Mouse (Mus musculus) limb, embryonic 12.5 days (tissue): ENCODE results near the gene Mpzl3. TPM values are rescaled to one million over a fixed set of nuclear protein-coding genes. Genes with fewer than 3 reads are reported as not detected.

Source experiments
- ATAC-seq: fragments of 200-750 bp; cut with Nextera tagmentation; 2 replicates; pipeline ENCODE4 v1.8.0; 2017; ENCODE audit warnings: low read depth, moderate TSS enrichment; ENCODE audit not compliant: insufficient number of reproducible peaks, insufficient read depth, low FRiP score, low TSS enrichment
- H3K27ac ChIP-seq: fragments of 300-500 bp; sonication (generic); 2 replicates; pipeline ENCODE4 v1.5.1; 2016; ENCODE audit warnings: mild to moderate bottlenecking, moderate library complexity
- H3K27me3 ChIP-seq: fragments of 300-500 bp; sonication (generic); 2 replicates; pipeline ENCODE4 v1.6.1; 2016; ENCODE audit warnings: mild to moderate bottlenecking, moderate library complexity
- H3K36me3 ChIP-seq: fragments of 300-500 bp; sonication (generic); 2 replicates; pipeline ENCODE4 v1.6.1; 2016; ENCODE audit warnings: mild to moderate bottlenecking, moderate library complexity
- H3K4me1 ChIP-seq: fragments of 300-500 bp; sonication (generic); replicated peaks from 2 replicates; pipeline ENCODE4 v1.6.1; 2016
- H3K4me2 ChIP-seq: fragments of 300-500 bp; sonication (generic); 2 replicates; pipeline ENCODE4 v1.6.1; 2016; ENCODE audit warnings: mild to moderate bottlenecking, moderate library complexity
- H3K4me3 ChIP-seq: fragments of 300-500 bp; sonication (generic); replicated peaks from 2 replicates; pipeline ENCODE4 v1.5.1; 2016; ENCODE audit warnings: mild to moderate bottlenecking
- H3K9ac ChIP-seq: fragments of 300-500 bp; sonication (generic); replicated peaks from 2 replicates; pipeline ENCODE4 v1.6.1; 2016; ENCODE audit warnings: mild to moderate bottlenecking, moderate library complexity
- H3K9me3 ChIP-seq: fragments of 300-500 bp; sonication (generic); 2 replicates; pipeline ENCODE4 v1.6.1; 2016; ENCODE audit warnings: mild to moderate bottlenecking, moderate library complexity
- WGBS: fragments of 180-500 bp; shearing (Covaris S2); methylation state at CpG from one replicate; pipeline ENCODE4 v1.1.7; 2016; 5-methylcytosine and 5-hydroxymethylcytosine counted together
- polyA plus RNA-seq: library from polyadenylated mRNA; unstranded; fragments of >200 nt; fragmentation: Nextera tagmentation; extraction: Ambion mirVana; gene quantifications from 2 replicates; pipeline ENCODE4 v1.2.1, GENCODE M21; 2016

Gene Mpzl3
- 2.3 and 2.5 TPM in 2 replicates for polyA plus RNA-seq

DNA sequence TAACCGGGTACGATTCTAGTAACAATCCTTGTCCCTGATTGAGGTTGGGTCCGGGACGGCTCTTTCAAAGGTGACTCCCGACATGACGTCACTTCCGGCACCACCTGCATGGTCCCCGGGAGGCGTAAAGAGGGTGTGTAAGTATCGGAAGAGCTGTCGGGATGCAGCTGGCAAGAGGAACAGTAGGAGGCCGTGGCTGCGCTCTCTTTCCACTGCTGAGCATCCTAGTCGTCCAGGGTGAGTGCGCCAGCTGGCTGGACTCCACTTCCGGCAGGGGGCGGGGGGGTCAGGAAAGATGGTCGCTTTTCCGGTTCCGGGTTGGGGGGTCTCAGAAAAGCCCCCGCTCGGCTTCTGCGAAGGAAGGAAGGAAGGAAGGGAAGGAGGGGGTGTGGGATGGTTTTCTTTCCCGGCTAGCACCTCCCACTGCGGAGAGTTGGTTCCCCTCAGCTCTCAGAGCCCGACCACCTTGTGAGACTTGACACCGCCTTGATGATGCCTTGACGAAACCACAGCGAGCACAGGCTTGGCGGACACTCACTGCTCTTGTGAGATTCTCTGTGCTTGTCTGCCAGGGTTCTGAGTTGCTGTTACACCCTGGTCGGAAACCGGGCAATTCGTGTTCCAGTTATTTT lies at the start of gene Mpzl3:
TSS of gene Mpzl3 (plus strand) at position 105 of the 632 bp plus-strand sequence.
- H3K27me3 ChIP-seq: peaks cover 7% of the 10 kb centered on the region
- ATAC-seq: peak; percentile 96

GRCm38 (mm10) chr9:45007404-45007803 lies 47.6 kb upstream of the Mpzl3 start:
- peaks cover 19% of the 10 kb centered on the region for H3K27me3 ChIP-seq

More for the DNA sequence above, at the start of gene Mpzl3:
- peak within 1 kb of the TSS; percentile 65 for H3K4me3 ChIP-seq
- H3K36me3 ChIP-seq: 0 out of 2 replicates have a peak, but pooled peaks cover 3% of the 10 kb centered on the region
- H3K4me2 ChIP-seq: peak within 1 kb of the TSS; percentile 51
- WGBS: under 1% methylated on average over 33 of the region's 33 CpGs
- peak within 1 kb of the TSS; percentile 96 for H3K27ac ChIP-seq
- peak within 1 kb of the TSS; percentile 51 for H3K9ac ChIP-seq
- no peaks in the 10 kb centered on the region for H3K9me3 ChIP-seq
- H3K4me1 ChIP-seq: no peaks in the 10 kb centered on the region

GRCm38 (mm10) chr9:45008342-45008741 lies 46.6 kb upstream of the Mpzl3 start:
- no peak overlapping the region for H3K9ac ChIP-seq
- 0 out of 2 replicates have a peak, but pooled peaks cover 2% of the 10 kb centered on the region for H3K4me1 ChIP-seq
- ATAC-seq: no peak
- 78% methylated on average over 4 of the region's 4 CpGs for WGBS
- no peaks in the 10 kb centered on the region for H3K9me3 ChIP-seq
- H3K4me3 ChIP-seq: no peak overlapping the region
- peaks cover 19% of the 10 kb centered on the region for H3K27me3 ChIP-seq
- no peaks in the 10 kb centered on the region for H3K36me3 ChIP-seq
- H3K27ac ChIP-seq: no peak overlapping the region
- no peak overlapping the region for H3K4me2 ChIP-seq

More at GRCm38 (mm10) chr9:45007404-45007803, 47.6 kb upstream of the Mpzl3 start:
- H3K9me3 ChIP-seq: no peaks in the 10 kb centered on the region
- no peak overlapping the region for H3K4me3 ChIP-seq
- H3K9ac ChIP-seq: no peak overlapping the region
- 81% methylated on average over 12 of the region's 12 CpGs for WGBS
- no peak overlapping the region for H3K27ac ChIP-seq
- H3K4me1 ChIP-seq: 0 out of 2 replicates have a peak, but pooled peaks cover 2% of the 10 kb centered on the region
- ATAC-seq: no peak
- no peaks in the 10 kb centered on the region for H3K36me3 ChIP-seq
- H3K4me2 ChIP-seq: no peak overlapping the region

- no peak within 1 kb of the TSS for H3K4me2 ChIP-seq
- H3K9ac ChIP-seq: no peak within 1 kb of the TSS
- H3K27ac ChIP-seq: no peak within 1 kb of the TSS
- H3K4me3 ChIP-seq: no peak within 1 kb of the TSS
- ATAC-seq: no peak
- WGBS: 85% methylated on average over 19 of the region's 19 CpGs
- no peaks in the 10 kb centered on the region for H3K9me3 ChIP-seq
- no peaks in the 10 kb centered on the region for H3K4me1 ChIP-seq
- no peaks in the 10 kb centered on the region for H3K36me3 ChIP-seq
- peaks cover 19% of the 10 kb centered on the region for H3K27me3 ChIP-seq
These were observed 45.6 kb upstream of the Mpzl3 start, which contains the start of gene Cd3e for GRCm38 (mm10) chr9:45009180-45010078. TSS of gene Cd3e (minus strand) at chr9:45009627.

DNA sequence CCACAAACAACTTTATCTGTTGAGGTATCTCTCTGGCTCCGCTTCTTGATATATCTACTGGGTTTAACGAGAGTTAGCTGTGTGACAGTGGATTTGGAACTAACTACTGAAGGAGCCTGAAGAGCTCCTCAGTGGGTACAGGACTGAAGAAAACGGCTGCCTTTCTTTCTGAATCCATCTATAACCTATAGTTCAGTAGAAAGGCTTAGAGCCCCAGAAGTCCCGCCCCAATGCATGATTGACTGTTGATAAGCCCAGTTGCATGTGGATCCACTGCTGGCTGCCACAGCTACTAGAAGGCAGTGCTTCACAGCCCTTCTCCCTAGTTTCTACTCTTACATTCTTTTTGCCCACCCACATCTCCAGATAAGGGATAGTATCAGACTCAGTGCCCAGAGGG lies 44.5 kb upstream of the Mpzl3 start:
- H3K27ac ChIP-seq: no peak overlapping the region
- no peak overlapping the region for H3K4me3 ChIP-seq
- no peaks in the 10 kb centered on the region for H3K4me1 ChIP-seq
- no peak for ATAC-seq
- H3K36me3 ChIP-seq: no peaks in the 10 kb centered on the region
- peaks cover 19% of the 10 kb centered on the region for H3K27me3 ChIP-seq
- no peak overlapping the region for H3K4me2 ChIP-seq
- no peak overlapping the region for H3K9ac ChIP-seq
- H3K9me3 ChIP-seq: no peaks in the 10 kb centered on the region
- 73% methylated on average over 4 of the region's 4 CpGs for WGBS

GRCm38 (mm10) chr9:45011291-45011690 lies 43.7 kb upstream of the Mpzl3 start:
- no peak overlapping the region for H3K4me2 ChIP-seq
- no peak for ATAC-seq
- no peaks in the 10 kb centered on the region for H3K9me3 ChIP-seq
- H3K36me3 ChIP-seq: no peaks in the 10 kb centered on the region
- 50% methylated on average over 6 of the region's 6 CpGs for WGBS
- H3K4me1 ChIP-seq: no peaks in the 10 kb centered on the region
- H3K27ac ChIP-seq: no peak overlapping the region
- peaks cover 19% of the 10 kb centered on the region for H3K27me3 ChIP-seq
- H3K9ac ChIP-seq: no peak overlapping the region
- H3K4me3 ChIP-seq: no peak overlapping the region

DNA sequence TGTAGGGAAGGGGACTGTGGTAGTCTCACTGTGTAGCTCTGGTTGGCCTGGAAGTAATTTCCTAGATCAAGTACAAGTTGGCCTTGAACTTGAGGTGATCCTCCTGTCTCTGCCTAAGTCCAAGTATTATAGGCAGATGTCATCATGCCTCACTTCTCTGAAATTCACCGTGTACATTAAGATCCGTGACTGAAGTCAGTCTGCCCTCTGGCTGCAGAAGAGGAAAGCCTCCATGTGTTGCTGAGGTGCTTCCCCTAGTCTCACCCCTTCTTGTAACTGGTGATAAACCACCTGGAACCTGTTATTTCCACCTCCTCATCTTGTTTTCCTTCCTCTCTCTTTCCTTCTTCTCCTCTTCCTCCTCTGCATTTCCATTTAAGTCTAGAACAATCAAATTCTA lies 40.1 kb upstream of the Mpzl3 start:
- no peak for ATAC-seq
- WGBS: 56% methylated on average over 2 of the region's 2 CpGs
- H3K9me3 ChIP-seq: no peaks in the 10 kb centered on the region

DNA sequence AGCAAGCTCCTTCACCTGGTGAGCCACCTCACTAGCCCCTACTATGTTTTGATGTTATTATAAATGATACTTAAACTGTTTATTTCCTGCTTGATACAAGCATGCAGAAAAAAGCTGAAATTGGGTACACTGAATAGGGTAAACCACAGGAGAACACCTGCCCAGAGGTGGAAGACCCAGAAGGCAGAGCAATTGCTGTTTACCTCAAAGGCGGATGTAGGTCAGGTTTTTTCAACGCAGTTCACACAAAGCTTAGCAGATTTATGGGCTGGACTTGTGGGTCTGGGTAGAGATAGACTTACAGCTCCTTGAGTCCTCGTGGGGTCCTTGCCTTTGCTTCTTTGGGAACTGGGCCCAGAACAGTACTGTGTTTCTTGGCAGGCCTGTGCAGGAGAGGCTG lies 39.1 kb upstream of the Mpzl3 start:
- Histone ChIP-seq H3K27ac (no peak overlapping the region), H3K4me2 (no peak overlapping the region), H3K4me3 (no peak overlapping the region), H3K27me3 (peaks cover 10% of the 10 kb centered on the region; the same call in 1 of the 2 replicates), H3K9ac (no peak overlapping the region), H3K36me3 (no peaks in the 10 kb centered on the region), H3K9me3 (no peaks in the 10 kb centered on the region), H3K4me1 (no peaks in the 10 kb centered on the region)
- no peak for ATAC-seq
- 60% methylated on average over 3 of the region's 3 CpGs for WGBS

More for the DNA sequence above, 40.1 kb upstream of the Mpzl3 start:
- no peaks in the 10 kb centered on the region for H3K4me1 ChIP-seq
- H3K9ac ChIP-seq: no peak overlapping the region
- no peak overlapping the region for H3K4me3 ChIP-seq
- H3K27me3 ChIP-seq: peaks cover 14% of the 10 kb centered on the region
- H3K36me3 ChIP-seq: no peaks in the 10 kb centered on the region
- no peak overlapping the region for H3K4me2 ChIP-seq
- H3K27ac ChIP-seq: no peak overlapping the region

- Histone ChIP-seq H3K4me1 (no peaks in the 10 kb centered on the region), H3K36me3 (no peaks in the 10 kb centered on the region), H3K4me2 (no peak overlapping the region), H3K4me3 (no peak overlapping the region), H3K27ac (no peak overlapping the region), H3K27me3 (no peaks in the 10 kb centered on the region), H3K9ac (no peak overlapping the region), H3K9me3 (no peaks in the 10 kb centered on the region)
- ATAC-seq: no peak
- 79% methylated on average over 11 of the region's 11 CpGs for WGBS
These were observed 37.0 kb upstream of the Mpzl3 start for GRCm38 (mm10) chr9:45018031-45018430.

GRCm38 (mm10) chr9:45022800-45023199 lies 32.2 kb upstream of the Mpzl3 start:
- 15% methylated on average over 3 of the region's 3 CpGs for WGBS
- Histone ChIP-seq H3K9me3 (no peaks in the 10 kb centered on the region), H3K36me3 (no peaks in the 10 kb centered on the region), H3K4me3 (no peak overlapping the region), H3K4me1 (no peaks in the 10 kb centered on the region), H3K4me2 (no peak overlapping the region), H3K27me3 (no peaks in the 10 kb centered on the region), H3K9ac (no peak overlapping the region), H3K27ac (no peak overlapping the region)
- no peak for ATAC-seq

- H3K36me3 ChIP-seq: no peaks in the 10 kb centered on the region
- no peak overlapping the region for H3K9ac ChIP-seq
- H3K27ac ChIP-seq: no peak overlapping the region
- H3K4me2 ChIP-seq: no peak overlapping the region
- no peak for ATAC-seq
- H3K9me3 ChIP-seq: no peaks in the 10 kb centered on the region
- no peaks in the 10 kb centered on the region for H3K27me3 ChIP-seq
- H3K4me3 ChIP-seq: no peak overlapping the region
- H3K4me1 ChIP-seq: no peaks in the 10 kb centered on the region
- 65% methylated on average over 3 of the region's 3 CpGs for WGBS
These were observed 31.3 kb upstream of the Mpzl3 start for GRCm38 (mm10) chr9:45023638-45024037.
